Mouse (Mus musculus): ENCODE data around the gene Atg9b.

GRCm38 (mm10) chr5:24343379-24343778, 48.6 kb downstream of the Atg9b start:
- TF ChIP-seq POLR2A (IDR thresholded peaks at IDR 0.05; ENCODE audit: borderline replicate concordance, low read depth, low read length) (no peak), CTCF (IDR thresholded peaks at IDR 0.05; ENCODE audit: low read depth, low read length) (no peak)
